Mouse (Mus musculus) thymus, adult 2 months (tissue): ENCODE measurements at regions not wholly inside any gene's neighbourhood (a gene's known extent, or its start where the extent isn't known, plus 50 kb on each side); places are given as distances from the start of the nearest gene placed in this dataset.

ENCODE experiments used
- CTCF ChIP-seq: fragments of 200-500 bp; IDR thresholded peaks from 2 replicates; pipeline ENCODE4 v1.5.1; 2012; ENCODE audit warnings: mild to moderate bottlenecking, control low read depth, low read length, moderate library complexity, borderline replicate concordance; ENCODE audit not compliant: control insufficient read depth, poor library complexity, insufficient read depth; ENCODE audit errors: extremely low read depth
- POLR2A ChIP-seq: fragments of 200-500 bp; IDR thresholded peaks from 2 replicates; pipeline ENCODE4 v1.6.1; 2012; ENCODE audit warnings: mild to moderate bottlenecking, low read length, control low read depth, moderate library complexity; ENCODE audit not compliant: control insufficient read depth, poor library complexity, insufficient read depth; ENCODE audit errors: extremely low read depth

DNA sequence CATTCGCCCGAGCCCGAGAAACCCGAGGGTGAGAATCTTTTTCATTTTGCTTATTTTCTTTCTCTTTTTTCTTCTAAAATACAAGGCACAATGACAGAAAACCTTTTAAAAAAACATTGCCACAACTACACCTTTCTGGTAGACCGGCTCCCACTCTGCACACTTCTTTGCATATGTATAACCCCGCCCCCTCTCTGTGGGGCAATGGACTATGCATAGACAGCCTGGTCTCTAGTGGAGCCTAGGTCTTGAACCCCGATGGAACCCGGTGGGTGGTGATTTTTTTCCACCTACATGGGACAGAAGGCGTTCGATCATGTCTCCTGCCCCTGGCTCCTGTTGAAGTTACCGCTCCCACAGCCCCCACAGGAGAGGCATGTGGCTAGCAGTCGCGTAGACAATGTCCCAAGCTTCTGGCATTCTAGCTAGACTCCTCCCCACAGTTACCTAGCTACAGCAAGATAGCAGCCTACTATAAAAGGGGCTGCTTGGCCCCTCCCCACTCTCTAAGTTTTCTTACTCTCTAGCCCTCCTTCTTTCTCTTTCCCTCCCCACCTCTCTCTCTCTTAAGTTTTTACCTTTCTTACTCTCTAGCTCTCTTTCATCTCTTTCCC is 183.6 kb downstream of the 9530068E07Rik start:
- TF ChIP-seq CTCF (no peak), POLR2A (no peak)
